Mouse (Mus musculus): ENCODE results near the gene Krt79. TPM values are rescaled to one million over a fixed set of nuclear protein-coding genes. Genes with fewer than 3 reads are reported as not detected.

Krt79 gene
- total and polyA plus RNA-seq, 2 experiments from 2014 or later: 0.31 TPM; not detected in 1

DNA sequence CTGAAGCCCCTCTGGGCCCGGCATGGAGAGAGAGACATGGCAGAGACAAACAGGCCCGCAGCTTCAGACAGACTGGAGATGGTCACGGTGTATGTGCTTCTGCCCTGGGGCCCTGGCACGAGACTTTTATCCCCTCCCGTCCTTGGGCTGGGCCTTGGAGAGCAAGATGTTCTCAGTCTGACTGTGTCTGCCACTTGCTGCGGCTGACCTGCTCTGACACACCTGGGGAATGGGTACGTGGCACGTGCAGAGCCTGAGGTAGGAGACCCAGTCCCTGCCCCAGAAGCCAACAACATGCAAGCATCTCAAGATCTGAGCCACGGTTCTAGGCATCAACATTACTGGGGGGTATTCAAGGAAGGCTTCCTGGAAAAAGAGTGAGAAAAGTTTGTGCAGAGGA lies 14.1 kb upstream of the Krt79 start, which contains the start of gene Krt78:
TSS of gene Krt78 (minus strand) at position 101 of the 400 bp plus-strand sequence.
- Histone ChIP-seq H3K4me3 (ENCODE audit: low read depth, low read length) (no peak within 1 kb of the TSS), H3K9me3 (replicated peaks; ENCODE audit: control insufficient read depth, low read length) (no peaks in the 10 kb centered on the region), H3K4me1 (ENCODE audit: control insufficient read depth, insufficient read depth) (no peaks in the 10 kb centered on the region), H3K27ac (ENCODE audit: low read depth) (no peak within 1 kb of the TSS), H3K9ac (replicated peaks; ENCODE audit: low read depth, low read length) (no peak within 1 kb of the TSS), H3K4me2 (ENCODE audit: low read depth, low read length) (no peak within 1 kb of the TSS), H3K36me3 (replicated peaks; ENCODE audit: control insufficient read depth, insufficient read depth, low read length) (no peaks in the 10 kb centered on the region), H3K27me3 (ENCODE audit: control insufficient read depth, insufficient read depth, low read length) (0 out of 2 replicates have a peak, but pooled peaks cover 4% of the 10 kb centered on the region)
- ATAC-seq (ENCODE audit: insufficient read depth, low read depth) (no peak), DNase-seq (ENCODE audit: low spot score) (no peak)
- no peak for TF ChIP-seq EP300 (IDR thresholded peaks at IDR 0.05; ENCODE audit: low read depth)
- no peak for TF ChIP-seq CTCF (IDR thresholded peaks at IDR 0.05; ENCODE audit: low read depth)
- WGBS: 71% methylated on average over 9 of the region's 9 CpGs

DNA sequence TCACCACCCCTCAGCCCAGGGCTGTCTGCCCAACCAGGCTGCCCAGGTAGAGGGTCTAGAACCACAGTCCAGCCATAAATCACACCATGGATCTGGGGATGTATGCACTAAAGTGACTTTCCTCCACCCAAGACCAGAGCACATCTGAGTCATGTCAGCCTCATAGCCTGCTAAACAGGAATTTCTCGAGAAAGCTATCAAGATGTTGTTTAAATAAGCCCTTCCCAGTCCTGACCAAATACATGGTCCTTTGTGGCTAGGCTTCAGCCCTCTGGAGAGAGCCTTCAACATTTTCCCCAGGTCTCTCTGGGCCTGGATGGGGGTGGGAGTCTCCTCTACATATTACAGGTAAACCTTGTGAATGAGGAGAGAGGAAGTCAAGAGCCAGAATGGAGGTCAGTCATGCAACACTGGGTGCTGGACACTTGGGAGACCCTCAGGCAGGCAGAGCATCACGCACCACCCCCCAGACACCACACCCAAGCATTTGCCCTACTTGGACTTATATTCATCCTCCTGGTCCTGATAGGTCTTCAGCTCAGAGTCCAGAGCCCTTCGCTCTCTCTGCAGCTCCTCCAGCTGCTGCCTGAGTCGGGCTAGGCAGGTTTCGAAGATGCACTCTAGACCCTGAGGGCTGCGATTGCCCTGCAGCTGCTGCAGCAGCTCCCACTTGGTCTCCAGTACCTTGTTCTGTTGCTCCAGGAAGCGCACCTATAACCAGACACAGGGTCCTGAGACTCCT lies 12.8 kb upstream of the Krt79 start:
- Histone ChIP-seq H3K4me2 (ENCODE audit: low read depth, low read length) (no peak overlapping the region), H3K4me3 (ENCODE audit: low read depth, low read length) (no peak overlapping the region), H3K9me3 (replicated peaks; ENCODE audit: control insufficient read depth, low read length) (no peaks in the 10 kb centered on the region), H3K4me1 (ENCODE audit: control insufficient read depth, insufficient read depth) (no peaks in the 10 kb centered on the region), H3K9ac (replicated peaks; ENCODE audit: low read depth, low read length) (no peak overlapping the region), H3K36me3 (replicated peaks; ENCODE audit: control insufficient read depth, insufficient read depth, low read length) (no peaks in the 10 kb centered on the region), H3K27me3 (ENCODE audit: control insufficient read depth, insufficient read depth, low read length) (0 out of 2 replicates have a peak, but pooled peaks cover 4% of the 10 kb centered on the region), H3K27ac (ENCODE audit: low read depth) (no peak overlapping the region)
- ATAC-seq (ENCODE audit: insufficient read depth, low read depth) (no peak), DNase-seq (ENCODE audit: low spot score) (no peak)
- no peak for TF ChIP-seq CTCF (IDR thresholded peaks at IDR 0.05; ENCODE audit: low read depth)
- no peak for TF ChIP-seq EP300 (IDR thresholded peaks at IDR 0.05; ENCODE audit: low read depth)
- 77% methylated on average over 7 of the region's 7 CpGs for WGBS

DNA sequence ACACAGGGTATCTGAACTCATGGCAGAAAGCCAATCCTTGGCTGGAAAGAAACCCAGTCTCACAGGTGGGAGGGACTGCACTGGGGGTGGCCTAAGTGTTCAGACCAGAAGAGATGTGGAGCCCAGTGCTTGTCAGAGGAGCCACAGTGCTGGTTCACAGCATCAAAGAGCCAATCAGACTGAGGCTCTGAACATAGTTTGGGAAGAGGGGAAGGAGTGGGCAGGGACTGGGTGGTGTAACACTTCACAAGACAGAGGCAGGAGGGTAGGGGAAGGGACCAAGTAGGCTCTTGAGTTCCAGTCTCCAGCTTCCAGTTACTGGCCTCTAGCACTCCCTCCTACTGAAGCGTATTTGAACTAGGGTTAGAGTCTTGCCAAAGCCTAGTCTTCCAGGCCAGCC lies 5.3 kb upstream of the Krt79 start:
- whole genome bisulfite sequencing: 70% methylated on average over 1 of the region's 1 CpGs
- Histone ChIP-seq H3K27ac (ENCODE audit: low read depth) (no peak overlapping the region), H3K9me3 (replicated peaks; ENCODE audit: control insufficient read depth, low read length) (no peaks in the 10 kb centered on the region), H3K4me2 (ENCODE audit: low read depth, low read length) (no peak overlapping the region), H3K4me1 (ENCODE audit: control insufficient read depth, insufficient read depth) (no peaks in the 10 kb centered on the region), H3K9ac (replicated peaks; ENCODE audit: low read depth, low read length) (no peak overlapping the region), H3K27me3 (ENCODE audit: control insufficient read depth, insufficient read depth, low read length) (no peaks in the 10 kb centered on the region), H3K4me3 (ENCODE audit: low read depth, low read length) (no peak overlapping the region), H3K36me3 (replicated peaks; ENCODE audit: control insufficient read depth, insufficient read depth, low read length) (no peaks in the 10 kb centered on the region)
- TF ChIP-seq CTCF (IDR thresholded peaks at IDR 0.05; ENCODE audit: low read depth) (no peak), EP300 (IDR thresholded peaks at IDR 0.05; ENCODE audit: low read depth) (no peak)
- ATAC-seq (ENCODE audit: insufficient read depth, low read depth): no peak
- DNase-seq (ENCODE audit: low spot score): no peak

DNA sequence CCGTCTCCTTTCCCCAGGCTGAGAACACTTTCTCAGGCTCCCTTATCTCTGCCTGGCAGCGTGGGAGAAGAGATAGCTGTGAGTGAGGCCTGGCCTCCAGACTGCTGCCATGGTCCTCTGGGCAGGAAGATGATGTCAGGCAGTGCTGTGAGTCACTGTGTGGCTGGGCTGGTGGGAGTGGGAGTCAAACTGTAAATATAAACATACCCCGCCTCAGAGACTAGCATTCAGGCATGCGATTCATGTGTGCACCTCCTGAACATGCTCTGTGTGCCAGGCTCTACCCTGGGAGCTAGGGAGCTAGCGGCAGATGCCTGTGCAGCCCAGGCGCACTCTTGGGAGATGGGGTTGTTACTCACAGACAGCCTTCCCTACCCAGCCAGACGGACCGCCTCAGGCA lies 1.8 kb upstream of the Krt79 start:
- H3K4me2 ChIP-seq (ENCODE audit: low read depth, low read length): no peak overlapping the region
- WGBS: 25% methylated on average over 8 of the region's 8 CpGs
- H3K27ac ChIP-seq (ENCODE audit: low read depth): no peak overlapping the region

DNA sequence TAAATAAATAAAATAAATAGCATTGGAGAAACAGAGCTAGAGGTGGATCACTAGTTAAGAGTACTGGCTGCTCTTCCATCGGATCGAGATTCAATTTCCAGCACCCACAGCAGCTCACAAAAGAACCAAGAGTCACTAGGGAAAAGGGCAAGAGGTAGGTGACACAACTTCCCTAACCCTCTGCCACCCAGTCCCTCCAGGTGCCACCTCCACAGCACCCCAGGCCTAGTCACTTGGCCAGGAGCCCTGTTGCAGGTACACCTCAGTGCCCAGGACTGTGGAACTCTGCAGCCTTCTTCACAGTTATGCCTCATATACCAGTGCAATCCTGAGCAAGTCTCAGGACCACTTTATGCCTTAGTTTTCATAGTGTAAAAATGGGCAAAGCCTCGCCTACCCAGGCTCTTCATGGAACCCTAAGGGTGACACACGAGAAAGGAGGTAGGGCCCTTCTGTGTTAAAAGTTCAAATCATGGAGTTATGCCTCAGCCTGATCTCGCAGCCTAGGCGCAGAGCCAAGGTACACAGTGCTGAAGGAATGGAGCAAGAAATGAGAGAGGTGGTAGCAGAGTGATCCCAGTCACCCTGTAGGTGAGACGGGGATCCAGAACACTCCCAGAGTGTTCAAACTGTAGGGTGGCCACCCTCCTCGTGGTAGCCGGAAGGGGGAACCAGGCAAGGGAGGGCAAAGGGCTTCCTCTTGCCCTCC lies 1.4 kb downstream of the Krt79 start:
- TF ChIP-seq EP300 (IDR thresholded peaks at IDR 0.05; ENCODE audit: low read depth) (no peak), CTCF (IDR thresholded peaks at IDR 0.05; ENCODE audit: low read depth) (no peak)
- WGBS: 62% methylated on average over 9 of the region's 9 CpGs

More for the DNA sequence above, 1.8 kb upstream of the Krt79 start:
- no peak for TF ChIP-seq CTCF (IDR thresholded peaks at IDR 0.05; ENCODE audit: low read depth)
- TF ChIP-seq EP300 (IDR thresholded peaks at IDR 0.05; ENCODE audit: low read depth): no peak
- DNase-seq (ENCODE audit: low spot score): no peak
- no peak overlapping the region for H3K9ac ChIP-seq (replicated peaks; ENCODE audit: low read depth, low read length)
- H3K4me1 ChIP-seq (ENCODE audit: control insufficient read depth, insufficient read depth): no peaks in the 10 kb centered on the region
- 0 out of 2 replicates have a peak, but pooled peaks cover 8% of the 10 kb centered on the region for H3K27me3 ChIP-seq (ENCODE audit: control insufficient read depth, insufficient read depth, low read length)
- no peaks in the 10 kb centered on the region for H3K9me3 ChIP-seq (replicated peaks; ENCODE audit: control insufficient read depth, low read length)
- no peaks in the 10 kb centered on the region for H3K36me3 ChIP-seq (replicated peaks; ENCODE audit: control insufficient read depth, insufficient read depth, low read length)
- ATAC-seq (ENCODE audit: insufficient read depth, low read depth): no peak; the same call in 1 of the 2 replicates
- H3K4me3 ChIP-seq (ENCODE audit: low read depth, low read length): no peak overlapping the region

More for the DNA sequence above, 1.4 kb downstream of the Krt79 start:
- Histone ChIP-seq H3K4me2 (ENCODE audit: low read depth, low read length) (no peak overlapping the region), H3K9me3 (replicated peaks; ENCODE audit: control insufficient read depth, low read length) (no peaks in the 10 kb centered on the region), H3K4me1 (ENCODE audit: control insufficient read depth, insufficient read depth) (no peaks in the 10 kb centered on the region), H3K9ac (replicated peaks; ENCODE audit: low read depth, low read length) (no peak overlapping the region), H3K27ac (ENCODE audit: low read depth) (no peak overlapping the region), H3K4me3 (ENCODE audit: low read depth, low read length) (no peak overlapping the region), H3K27me3 (ENCODE audit: control insufficient read depth, insufficient read depth, low read length) (0 out of 2 replicates have a peak, but pooled peaks cover 10% of the 10 kb centered on the region), H3K36me3 (replicated peaks; ENCODE audit: control insufficient read depth, insufficient read depth, low read length) (no peaks in the 10 kb centered on the region)
- DNase-seq (ENCODE audit: low spot score): no peak
- no peak for ATAC-seq (ENCODE audit: insufficient read depth, low read depth)
